Mouse (Mus musculus) kidney, adult 2 months (tissue): ENCODE measurements around the gene Eml3.

Source experiments
- CTCF ChIP-seq: fragments of 200-500 bp; conservative IDR thresholded peaks from 2 replicates; pipeline ENCODE4 v1.5.1; 2011; ENCODE audit warnings: low read depth, mild to moderate bottlenecking, control low read depth, low read length, moderate library complexity, mixed read lengths; ENCODE audit not compliant: insufficient read depth, insufficient read length
- POLR2A ChIP-seq: fragments of 200-500 bp; IDR thresholded peaks from one replicate; pipeline ENCODE4 v1.6.1; 2011; ENCODE audit warnings: low read depth, low read length, control low read depth

DNA sequence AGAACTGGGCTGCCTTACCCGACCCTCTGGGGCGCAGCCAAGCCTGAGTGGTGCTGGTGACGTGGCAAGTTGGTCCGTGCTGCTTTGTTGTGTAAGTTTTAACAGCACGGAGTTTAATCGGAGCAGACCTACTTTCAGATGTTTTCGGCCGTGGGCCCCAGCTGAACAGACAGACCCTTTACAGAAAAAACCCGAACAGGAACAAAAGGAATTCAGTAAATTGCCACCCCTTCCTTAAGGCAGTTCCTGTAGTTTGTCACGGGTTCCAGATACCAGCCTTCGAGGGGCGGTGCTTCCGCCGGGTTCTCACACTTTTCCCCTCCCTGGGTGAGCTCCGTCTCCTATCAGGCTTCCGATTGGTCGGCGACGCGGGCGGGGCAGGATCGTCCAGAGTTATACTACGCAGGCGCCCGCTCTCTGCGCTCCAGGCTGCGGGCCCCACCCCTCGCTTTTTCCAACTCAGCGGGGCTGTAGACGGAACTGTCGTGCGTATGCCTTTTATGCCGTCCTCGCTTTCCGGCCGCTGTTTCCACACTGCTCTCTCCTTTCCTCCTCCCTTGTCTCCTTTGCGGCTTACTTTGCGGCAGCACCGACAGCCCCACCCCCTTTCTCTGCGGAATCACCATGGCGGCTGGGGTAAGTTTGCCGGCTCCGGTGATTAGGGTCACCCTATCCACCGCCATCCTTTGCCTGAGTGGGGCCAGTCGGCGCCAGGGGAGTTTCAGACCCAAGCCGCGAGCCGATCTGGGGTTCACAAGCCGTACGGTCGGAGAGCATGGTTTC is 37.4 kb downstream of the Eml3 start, which contains the start of gene Eef1g:
- TF ChIP-seq POLR2A (no peak), CTCF (no peak)
